Mouse (Mus musculus) gastrocnemius, adult 18-20 months (tissue): ENCODE measurements around the gene Slc38a3. TPM values are rescaled to one million over a fixed set of nuclear protein-coding genes. Genes with fewer than 3 reads are reported as not detected.

Experiments used
- DNase-seq: peaks from one replicate; pipeline ENCODE4 v3.0.0; 2021; ENCODE audit warnings: low spot score
- total RNA-seq, 2 experiments: library from RNA; stranded (reverse); gene quantifications; 2 replicates each; pipeline ENCODE4 v1.2.3; 2021

Slc38a3 gene
- total RNA-seq, 2 experiments from 2014 or later: 57.7 to 62.0 TPM

GRCm38 (mm10) chr9:107667219-107667618 is 2.1 kb downstream of the Slc38a3 start:
- DNase-seq: peak; percentile 61

DNA sequence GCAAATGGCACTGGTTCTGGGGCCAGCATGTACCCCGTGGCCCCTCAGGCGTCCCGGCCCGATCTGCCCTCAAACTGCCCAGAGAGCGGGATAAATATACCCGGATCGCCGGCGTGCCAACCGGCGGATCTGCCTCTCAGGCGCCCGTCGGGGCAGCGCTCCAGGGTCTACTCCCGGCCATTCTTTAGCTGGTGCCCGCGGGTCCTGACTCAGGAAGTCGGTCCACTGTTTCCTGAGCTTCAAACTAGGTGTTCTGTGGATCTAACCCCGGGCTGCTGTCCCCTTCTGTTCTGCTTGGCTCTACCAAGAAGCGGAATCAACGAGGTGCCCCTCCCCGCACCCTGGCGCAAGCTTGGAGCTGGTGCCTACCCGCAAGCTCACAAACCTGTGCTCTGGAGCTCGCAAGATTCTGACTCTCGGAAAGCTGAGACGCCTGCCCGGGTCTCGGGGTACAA is 2.6 kb downstream of the Slc38a3 start:
- DNase-seq: peak; percentile 71

DNA sequence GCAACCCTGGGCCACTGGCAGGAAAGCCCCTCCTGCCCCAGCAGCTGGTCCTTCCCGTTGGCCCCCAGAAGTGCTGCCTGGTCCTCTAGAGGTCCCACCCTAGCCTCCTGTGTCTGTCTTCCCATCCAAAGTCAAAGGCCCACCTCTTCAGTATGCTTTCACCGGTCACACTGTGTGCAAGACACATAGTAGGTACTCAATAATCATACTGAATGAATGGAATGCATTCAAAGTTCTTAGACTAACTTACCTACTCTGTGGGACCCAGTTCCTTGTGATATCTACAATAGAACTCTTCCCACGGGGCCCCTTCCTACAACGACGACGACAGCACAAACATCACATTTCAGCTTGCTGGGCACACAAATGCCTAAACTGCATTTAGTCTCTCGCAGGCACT is 4.0 kb downstream of the Slc38a3 start:
- DNase-seq: no peak

GRCm38 (mm10) chr9:107663525-107663924 is 5.8 kb downstream of the Slc38a3 start:
- no peak for DNase-seq

DNA sequence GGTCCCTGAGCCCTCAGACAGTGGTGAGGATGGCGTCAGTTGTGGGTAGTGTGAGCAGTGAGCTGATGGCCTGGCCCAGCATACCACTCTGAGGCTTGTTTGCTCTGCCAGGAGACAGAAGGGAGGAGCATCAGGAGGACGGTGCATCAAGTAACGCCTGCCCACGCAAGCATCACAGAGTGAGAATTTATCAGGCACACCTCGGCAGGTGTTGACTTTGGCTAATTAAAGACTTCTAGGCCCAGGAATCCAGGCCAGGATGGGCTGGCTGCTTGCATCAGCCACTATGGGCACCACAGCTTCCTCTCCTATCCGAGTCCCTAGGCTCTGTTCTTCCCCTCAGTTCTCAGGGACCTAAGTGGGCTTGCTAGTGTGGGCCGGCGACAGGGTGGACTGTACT is 7.0 kb downstream of the Slc38a3 start:
- DNase-seq: no peak

GRCm38 (mm10) chr9:107660777-107661176 is 8.6 kb downstream of the Slc38a3 start:
- DNase-seq: no peak

DNA sequence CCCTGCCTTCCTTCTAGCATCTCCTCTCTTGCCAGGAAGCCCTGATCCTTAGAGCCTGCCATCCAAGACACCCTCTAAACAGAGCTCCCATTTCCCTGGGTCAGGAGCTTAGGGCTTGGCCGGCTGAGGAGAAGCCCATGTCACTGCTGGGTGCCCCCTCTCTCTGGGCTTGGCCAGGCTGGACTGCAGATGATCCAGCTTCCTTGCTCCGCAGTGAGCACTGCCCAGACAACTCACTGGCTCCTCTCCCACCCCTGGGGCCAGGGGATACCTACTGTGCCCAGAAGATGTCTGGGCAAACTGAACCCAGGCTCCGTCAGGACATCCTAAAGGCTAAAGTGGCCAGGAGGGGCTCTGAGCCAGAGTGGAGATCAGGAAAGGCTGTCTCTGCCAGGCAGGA is 9.4 kb downstream of the Slc38a3 start:
- no peak for DNase-seq

- DNase-seq: no peak
Measured at GRCm38 (mm10) chr9:107659551-107659950, 9.8 kb downstream of the Slc38a3 start.

GRCm38 (mm10) chr9:107658096-107658495 is 11.2 kb downstream of the Slc38a3 start:
- no peak for DNase-seq

DNA sequence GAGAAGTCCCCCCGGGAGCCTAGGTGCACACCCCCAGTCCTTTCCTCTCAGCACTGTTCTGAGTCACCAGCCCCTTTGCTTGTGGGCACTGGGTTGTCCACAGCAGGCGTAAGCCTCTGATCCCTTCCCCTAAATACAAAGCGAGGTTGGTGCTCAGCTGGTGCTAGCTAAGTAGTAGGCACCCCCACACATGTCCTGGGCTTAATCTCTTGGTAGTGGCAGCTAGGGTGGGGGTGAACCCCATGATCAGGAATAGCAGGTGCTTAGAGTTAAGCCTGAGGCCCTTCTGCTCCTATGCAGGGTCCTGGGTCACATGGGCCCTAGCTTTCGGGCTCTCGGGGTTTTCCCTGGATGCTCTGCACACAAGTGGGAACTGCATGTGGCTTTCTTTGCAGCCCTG is 12.2 kb downstream of the Slc38a3 start:
- DNase-seq: no peak

GRCm38 (mm10) chr9:107654585-107654984 is 14.7 kb downstream of the Slc38a3 start:
- no peak for DNase-seq

- no peak for DNase-seq
Measured at GRCm38 (mm10) chr9:107653474-107653873, 15.9 kb downstream of the Slc38a3 start.

DNA sequence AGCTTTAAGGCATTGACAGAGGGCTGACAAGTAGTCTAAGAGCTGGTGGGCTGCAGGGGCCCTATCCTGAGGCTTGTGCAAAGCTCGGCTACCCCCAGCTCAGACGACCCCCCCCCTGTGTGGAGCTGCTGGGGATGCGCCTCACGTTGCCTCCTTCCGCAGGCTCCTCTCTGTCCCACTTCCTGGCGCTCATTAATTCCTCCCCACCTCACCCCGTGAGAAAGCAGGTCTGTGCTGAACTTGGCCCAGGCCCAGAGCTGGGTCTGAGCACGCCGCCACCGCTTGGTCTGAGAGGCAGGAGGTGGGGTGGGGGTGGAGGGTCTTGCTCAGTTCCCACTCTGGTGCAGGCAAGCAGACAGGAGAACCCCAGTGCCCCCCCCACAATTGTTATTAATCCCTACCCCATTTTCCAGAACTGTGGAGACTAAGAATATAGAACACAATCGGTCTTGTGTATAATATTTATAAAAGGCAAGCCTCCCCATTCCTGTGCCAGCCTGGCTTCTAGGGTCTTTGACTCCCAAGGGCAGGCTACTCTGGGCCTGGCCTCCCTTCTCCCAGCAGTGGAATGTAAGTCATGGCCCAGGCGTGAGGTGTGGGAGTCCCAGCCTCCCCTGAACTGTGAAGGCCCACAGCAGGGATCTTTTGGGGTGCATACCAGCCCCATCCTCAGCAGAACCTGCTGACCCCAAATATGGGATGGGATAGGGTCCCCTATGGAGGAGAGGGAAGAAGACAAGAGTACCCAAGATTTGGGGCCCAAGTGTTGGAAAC is 18.4 kb downstream of the Slc38a3 start:
- no peak for DNase-seq

- no peak for DNase-seq
Measured at GRCm38 (mm10) chr9:107650225-107650624, 19.1 kb downstream of the Slc38a3 start.

DNA sequence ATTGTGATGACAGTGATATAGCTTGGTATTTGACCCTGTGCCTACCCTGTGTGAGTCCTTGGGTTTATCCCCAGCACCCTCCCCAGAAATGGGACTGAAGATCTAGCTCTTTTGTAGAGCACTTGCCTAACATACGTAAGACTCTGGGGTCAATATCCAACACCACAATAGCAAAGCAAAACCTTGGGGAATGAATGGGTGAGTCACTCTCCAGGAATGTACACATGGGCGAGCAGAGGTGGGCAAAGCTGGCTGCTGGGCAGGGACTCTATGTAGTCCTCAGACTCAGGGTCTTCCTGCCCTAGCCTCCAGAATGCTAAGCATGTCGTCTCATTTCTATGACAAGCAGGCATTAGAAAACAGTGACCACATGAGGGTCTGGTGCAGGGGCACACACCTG is 20.6 kb downstream of the Slc38a3 start:
- DNase-seq: no peak

DNA sequence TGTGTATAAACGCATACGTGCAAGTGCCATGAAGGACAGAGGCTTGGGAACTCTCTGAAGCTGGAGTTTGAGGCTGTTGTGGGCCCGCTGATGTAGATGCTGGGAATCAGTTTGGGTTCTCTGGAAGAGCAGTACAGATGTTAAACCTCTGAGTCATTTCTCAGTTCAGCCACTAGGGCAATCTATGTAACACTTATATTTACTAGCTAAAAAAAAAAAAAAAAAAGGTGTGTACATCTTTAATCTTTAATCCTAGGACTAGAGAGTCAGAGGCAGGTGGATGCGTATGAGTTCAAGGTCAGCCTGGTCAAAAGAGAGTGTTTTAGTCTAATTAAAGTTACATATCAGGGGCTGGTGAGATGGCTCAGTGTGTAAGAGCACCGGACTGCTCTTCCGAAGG is 22.4 kb downstream of the Slc38a3 start:
- no peak for DNase-seq

GRCm38 (mm10) chr9:107645577-107645976 is 23.8 kb downstream of the Slc38a3 start:
- peak; percentile 79 for DNase-seq

DNA sequence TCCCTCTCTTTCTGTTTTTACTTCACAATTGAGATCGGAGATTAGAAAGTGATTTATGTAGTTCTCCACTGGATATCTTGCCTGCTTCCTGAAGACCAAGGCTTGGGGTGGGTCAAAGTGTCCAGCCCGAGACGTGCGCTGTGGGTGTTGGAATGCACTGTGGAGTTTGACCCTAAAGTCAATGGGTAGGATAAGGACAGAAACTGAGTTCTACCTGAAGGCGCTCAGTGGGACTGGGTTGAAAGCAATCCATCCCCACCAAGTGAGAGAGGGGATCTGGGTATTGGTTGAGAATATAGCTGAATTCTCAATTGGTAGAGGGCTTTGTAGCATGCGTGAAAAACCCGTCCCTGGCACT is 24.2 kb downstream of the Slc38a3 start:
- DNase-seq: no peak

- DNase-seq: peak; percentile 91
Measured at GRCm38 (mm10) chr9:107644495-107645152, 24.7 kb downstream of the Slc38a3 start.

DNA sequence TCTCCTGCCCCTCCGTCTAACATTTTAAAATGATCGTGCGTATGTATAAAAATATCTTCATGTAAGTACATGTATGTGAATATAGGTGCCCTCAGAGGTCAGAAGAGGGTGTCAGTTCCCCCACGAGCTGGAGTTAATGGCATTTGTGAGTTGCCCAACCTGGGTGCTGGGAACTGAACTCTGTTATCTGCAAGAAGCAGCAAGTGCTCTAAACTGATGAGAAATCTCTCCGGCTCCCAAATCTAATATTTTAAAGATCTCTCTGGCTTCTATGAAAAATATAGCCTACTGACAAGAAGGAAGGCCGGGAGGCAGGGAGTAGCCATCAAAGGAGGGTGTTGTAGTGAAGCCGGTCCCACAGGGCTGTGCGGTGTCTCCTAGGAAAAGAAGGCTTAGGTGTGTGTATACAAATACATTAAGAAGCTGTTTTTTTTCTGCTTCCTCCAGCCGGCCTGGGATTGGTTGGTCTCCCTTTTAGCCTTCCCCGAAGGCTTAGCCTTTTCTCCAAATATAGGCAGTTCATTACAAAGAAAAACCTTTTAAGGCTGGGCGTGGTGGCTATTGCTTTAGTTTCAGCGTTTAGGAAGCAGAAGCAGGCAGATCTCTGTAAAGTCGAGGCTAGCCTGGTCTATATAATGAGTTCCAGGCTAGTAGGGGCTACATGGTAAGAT is 25.7 kb downstream of the Slc38a3 start:
- DNase-seq: no peak

DNA sequence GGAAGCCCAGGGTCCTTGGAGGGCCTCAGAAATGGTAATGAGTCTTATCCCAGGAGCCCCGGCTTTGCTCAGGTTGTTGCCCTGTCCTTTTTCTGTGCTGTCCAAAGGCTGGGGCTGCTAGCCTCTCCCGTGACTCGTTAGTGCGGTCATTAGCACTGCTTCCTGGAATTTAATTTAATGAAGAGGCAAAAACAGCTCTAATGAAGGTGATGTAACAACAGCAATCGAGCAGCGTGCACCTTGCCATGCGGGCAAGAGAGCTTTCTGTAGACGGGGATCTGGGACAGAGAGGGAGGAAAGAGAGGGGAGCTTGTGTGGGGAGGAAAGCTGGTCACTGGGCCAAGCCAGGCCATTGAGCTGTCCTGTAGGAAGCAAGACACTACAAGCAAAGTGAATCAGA is 27.7 kb downstream of the Slc38a3 start:
- DNase-seq: no peak

GRCm38 (mm10) chr9:107640257-107640772 is 29.0 kb downstream of the Slc38a3 start:
- DNase-seq: no peak
